Mouse (Mus musculus): ENCODE data around the gene Tgfbi.

Gene Tgfbi

DNA sequence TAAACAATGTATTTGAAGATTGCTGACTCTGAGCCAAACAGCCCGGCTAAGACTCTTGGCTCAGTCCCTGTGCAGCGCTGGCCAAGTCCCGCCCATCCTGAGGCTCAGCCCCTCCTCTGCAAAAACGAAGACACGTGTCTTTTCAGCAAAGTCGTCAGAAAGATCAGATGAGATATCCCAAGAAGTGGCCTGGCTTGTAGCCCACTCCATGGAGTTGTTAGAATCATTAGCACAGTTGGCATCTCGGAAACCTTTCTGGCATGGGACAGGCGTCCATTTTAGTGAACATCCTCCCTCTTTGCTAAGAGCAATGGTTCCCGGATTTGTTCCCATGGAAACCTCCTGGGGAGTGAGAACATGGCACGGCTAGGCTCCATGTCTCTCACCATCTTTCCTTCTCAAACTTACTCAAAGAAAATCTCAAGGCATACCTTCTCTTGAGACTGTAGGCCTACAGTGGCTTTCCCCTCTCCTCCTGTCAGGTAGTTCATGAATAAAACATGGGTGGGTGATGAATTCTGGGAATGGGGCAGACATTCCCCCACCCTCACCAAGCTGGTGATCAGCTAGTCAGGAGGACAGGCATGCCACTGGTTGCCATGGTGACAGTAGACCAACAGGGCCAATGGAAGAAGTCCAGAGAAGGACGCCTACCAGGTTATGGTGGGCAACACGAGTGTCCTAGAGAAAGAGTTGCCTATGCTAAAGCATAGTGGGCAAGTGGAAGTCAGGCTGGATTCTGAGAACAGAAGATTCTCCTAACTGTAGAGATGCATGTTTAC is 11.3 kb upstream of the Tgfbi start:
- no peak for DNase-seq (ENCODE audit: extremely low read depth, low read depth, low spot score)

DNA sequence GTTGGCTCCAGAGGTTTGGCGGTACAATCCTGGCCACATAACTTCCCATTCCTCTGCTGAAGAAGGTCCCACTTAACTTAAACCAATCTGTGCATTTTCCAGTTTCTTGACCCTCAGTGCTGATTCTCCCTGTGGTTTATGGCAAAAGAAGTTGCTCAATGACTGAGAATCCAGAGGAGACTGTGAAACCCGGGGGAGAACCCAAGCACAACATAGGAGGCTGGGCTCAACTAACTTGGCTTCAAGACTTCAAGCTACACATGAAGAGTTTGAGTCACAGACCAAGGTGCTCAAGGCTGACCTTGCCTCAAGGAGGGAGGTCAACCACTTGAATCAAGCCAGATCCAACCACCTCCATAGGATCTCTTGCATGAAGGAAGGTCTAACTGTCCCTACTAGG is 9.8 kb upstream of the Tgfbi start:
- no peak for DNase-seq (ENCODE audit: extremely low read depth, low read depth, low spot score)

DNA sequence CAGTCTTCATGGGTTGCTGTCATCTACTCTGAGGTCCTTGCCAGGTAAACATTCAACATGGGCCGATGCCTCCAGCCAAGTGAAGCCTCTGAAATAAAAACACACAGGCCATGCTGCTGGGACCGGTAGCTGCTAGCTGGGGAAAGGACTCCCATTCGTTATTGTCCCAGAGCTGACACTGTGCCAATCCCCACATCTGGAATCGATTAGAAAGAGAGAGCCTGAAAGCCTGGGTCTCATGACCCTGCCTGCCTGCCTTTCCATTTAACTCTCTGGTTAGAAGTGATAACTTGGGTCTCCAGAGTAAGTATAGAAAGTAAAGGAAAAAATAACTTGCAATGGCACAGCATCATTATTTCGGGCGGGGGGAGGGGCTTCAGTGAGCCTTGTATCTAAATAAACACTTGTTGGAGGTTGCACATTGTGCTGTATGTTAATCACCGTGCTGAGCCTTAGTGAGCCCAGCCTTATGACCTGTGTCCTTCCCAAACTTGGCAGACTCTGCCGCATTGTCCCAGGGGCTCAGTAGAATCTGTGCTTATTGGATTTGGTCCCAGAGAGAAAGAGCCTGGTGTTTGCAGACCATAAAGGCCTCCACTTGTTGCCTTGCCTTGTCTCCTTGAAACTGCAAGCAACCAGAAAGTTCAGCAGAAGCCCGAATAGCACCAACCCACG is 9.0 kb upstream of the Tgfbi start:
- DNase-seq (ENCODE audit: extremely low read depth, low read depth, low spot score) = no peak

DNA sequence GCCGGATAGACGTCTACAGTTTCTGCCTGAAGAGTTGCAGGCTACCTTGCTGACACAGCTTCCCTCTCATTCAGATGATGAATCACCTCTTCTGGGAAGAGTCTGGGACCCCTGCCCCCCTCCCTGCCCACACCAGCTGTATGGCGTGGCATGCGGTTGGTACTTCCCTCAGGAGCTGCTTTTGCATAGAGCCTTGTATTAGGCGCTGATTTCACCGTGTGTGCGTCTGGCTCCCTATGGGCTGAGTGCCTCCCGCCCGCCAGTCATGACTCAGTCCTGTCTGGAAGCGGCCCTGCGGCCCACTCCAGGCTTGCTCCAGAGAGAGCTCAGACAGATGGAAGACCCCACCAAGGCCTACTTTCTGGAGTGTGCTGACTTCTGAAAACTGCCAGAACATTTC is 8.1 kb upstream of the Tgfbi start:
- no peak for DNase-seq (ENCODE audit: extremely low read depth, low read depth, low spot score)

DNA sequence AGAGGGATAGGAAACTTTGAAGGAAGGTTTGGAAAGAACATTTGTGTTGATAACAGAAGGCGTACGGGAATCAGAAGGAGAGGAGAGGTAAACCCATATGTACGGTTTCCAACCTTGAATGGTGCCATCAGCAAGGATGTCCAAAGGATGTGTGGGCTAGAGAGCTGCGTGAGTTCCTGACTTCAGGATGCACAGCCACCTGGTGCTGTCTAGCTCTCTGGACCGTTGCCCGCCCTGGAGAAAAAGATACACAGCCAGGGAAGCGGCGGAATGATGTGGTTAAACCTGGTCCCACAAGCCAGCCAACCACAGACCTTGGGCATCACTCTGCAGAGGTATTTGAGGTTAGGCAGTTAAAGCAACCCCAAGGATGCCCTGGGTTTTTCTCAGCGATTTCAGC is 3.8 kb upstream of the Tgfbi start:
- no peak for DNase-seq (ENCODE audit: extremely low read depth, low read depth, low spot score)

DNA sequence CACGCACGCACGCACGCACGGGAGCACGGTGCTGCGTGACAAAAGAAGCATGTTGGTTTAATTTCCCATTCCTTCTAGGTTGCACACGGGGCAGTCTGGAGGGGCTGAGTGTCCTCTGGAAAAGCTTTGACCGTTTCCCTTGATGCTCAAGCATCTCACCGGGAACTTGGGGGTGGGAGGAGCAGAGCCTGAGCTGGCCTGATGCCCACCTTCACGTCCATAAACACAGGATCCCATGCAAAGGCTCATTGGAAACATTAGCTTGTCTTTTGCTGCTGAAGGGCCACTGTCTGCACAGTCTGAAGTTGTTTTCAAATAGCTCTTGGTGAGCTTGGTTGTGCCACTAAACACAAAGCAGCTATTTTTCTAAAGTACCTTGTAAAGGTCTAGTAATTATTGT is 2.6 kb upstream of the Tgfbi start:
- no peak for DNase-seq (ENCODE audit: extremely low read depth, low read depth, low spot score)

DNA sequence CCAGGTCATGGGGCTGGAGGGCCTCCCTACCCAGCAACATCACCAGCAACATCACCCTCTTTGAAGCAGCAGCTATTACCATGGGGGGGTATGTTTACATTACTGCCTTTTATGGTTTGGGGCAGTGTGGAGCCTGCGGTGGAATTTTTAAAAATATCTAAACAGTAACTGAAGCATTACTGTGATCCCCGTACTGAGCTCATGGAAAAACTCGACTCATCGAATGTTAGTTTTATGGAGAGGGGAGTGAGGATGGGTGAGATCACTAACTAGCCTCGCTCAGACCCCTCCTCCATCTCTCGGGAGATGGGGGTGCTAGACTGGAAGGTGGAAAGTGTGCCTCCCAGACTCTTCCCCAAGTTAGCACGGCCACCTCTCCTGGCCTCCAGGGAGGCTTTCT is 2.1 kb upstream of the Tgfbi start:
- DNase-seq (ENCODE audit: extremely low read depth, low read depth, low spot score) = no peak

DNA sequence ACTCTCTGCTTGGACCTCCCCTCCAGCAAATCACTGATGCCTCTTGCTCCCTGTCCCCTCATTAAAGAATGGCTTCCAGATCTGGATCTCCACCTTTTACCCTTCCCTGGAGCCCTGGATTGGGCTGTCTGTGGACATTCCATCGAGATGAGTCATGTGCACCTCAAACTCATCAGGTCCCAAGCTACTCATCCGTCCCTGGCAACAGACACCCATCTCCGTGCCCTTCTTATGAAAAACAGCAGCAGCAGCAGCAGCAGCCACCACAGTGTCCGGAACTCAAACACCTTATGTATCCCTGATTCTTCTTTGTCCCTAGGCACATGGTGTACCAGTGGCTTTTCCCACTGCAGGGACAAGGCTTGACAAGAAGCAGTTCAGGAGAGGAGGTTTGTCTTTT is 1.5 kb upstream of the Tgfbi start:
- DNase-seq (ENCODE audit: extremely low read depth, low read depth, low spot score) = no peak

DNA sequence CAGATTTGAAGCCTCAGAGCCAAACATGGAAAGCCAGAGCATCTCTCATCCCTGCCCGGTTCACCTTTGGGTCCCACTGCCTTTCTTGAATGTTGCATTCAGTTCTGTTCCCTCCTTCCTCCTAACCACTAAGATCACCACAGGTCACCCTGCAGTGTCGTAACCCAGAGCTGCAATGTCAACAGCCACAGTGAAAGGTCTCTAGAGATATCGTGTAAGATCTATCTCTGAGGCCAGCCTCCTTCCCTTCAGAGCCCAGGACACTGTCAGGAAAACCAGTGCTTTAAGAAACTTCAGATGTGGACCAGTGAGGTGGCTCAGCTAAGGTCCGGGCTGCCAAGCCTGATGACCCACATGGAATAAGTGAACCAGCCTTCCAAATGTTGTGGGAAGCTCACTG is 1.8 kb downstream of the Tgfbi start:
- no peak for DNase-seq (ENCODE audit: extremely low read depth, low read depth, low spot score)

DNA sequence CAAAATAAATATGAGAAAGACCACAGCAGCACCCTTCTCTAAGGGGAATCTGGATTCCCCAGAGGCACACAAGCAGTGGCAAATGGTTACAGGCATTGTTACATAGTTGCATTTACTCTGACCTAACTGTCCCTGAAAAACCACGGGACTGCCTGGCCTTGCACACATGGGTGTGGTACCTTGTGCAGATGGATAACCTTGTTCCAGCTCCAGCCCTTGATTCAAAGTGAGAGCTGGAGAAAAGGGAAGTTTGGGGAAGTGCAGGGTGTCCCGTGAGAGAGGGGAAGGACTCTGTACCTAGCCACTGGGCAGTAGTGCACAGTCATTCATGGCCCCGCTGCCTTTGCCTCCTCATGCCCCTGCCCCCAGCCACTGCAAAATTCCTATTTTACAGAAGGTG is 2.4 kb downstream of the Tgfbi start:
- no peak for DNase-seq (ENCODE audit: extremely low read depth, low read depth, low spot score)

DNA sequence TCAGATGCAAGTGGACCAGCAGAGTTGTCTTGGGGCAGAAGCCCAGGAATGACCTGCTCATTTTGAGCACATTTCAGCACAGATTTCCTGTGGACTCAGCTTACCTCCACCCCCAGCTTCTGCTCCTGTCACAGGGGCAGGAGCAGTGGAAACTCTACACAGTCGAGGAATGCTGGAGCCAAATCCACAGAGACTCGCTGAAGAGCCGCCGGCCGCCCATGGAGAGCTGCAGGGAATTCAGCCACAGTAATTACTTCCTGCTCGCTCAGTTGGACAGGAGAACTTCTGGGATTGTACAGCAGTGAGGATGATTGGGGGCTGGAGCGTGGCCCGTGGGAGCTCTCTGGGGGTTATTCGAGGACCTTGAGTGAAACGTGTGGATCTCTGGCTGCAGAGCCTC is 3.0 kb downstream of the Tgfbi start:
- DNase-seq (ENCODE audit: extremely low read depth, low read depth, low spot score) = no peak

DNA sequence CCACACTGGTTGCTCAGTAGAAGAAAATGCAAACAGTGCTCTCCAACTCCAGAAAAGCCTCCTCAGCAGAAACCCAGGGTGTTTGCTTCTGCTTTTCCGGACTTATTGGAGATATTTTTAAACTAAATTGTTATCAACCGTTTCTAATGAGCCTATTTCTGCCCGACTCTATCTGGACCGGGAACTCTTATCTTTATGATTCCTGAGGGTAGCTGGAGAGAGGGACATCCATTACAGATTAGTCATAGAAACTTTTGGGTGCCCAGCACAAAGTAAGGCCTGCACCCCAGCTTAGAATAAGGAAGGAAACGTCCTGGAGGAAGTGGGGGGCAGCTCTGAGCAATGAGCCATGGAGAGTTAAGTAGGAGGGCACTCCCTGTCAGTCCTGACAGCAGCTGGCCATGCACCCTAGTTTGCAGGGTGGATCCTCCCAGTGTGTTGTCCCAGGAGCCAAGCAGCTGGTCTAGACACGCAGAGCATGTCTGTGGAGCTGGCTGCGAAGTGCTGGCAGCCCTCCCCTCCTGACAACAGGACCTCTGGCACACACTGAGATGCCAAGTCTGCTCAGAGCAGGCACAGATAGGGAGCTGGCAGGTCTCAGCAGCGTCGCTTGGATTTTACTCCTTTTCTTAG is 4.2 kb downstream of the Tgfbi start:
- peak; percentile 47 for DNase-seq (ENCODE audit: extremely low read depth, low read depth, low spot score)

DNA sequence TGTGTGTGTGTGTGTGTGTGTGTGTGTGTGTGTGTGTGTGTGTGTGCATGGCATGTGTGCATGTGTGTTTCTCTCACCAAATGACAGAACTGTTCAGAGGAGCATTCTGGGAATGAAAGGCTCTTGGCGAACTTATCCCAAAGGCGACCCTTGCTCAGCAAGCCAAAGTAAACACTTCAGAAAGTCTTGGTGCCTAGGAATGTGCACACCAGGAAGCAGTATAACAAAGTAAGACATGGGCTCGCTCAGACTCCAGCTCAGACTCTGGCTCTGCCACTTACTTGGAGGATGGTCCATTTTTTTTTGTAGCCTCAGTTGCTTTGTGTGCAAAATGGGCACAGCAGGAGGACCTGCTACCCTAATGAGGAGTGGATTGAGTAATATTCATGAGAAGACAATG is 5.4 kb downstream of the Tgfbi start:
- DNase-seq (ENCODE audit: extremely low read depth, low read depth, low spot score) = no peak

DNA sequence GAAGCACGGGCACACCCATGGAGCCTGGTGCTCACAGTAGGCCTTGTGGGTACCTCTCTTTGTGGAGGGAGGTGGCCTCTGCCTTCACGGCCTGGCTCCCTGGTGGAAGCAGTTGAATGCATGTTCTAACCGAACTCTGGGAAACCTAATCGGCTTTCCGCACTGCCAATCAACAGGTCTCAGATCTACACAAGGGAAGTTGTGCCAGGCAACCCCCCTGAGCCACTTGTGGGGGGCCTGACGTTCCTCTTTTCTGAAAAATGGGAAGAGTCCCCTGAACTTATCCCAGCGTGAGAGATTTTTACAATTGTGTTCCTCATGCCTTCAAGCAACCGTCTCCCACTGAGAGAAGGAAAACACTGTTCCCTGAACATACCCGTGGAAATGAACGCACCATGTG is 5.9 kb downstream of the Tgfbi start:
- DNase-seq (ENCODE audit: extremely low read depth, low read depth, low spot score) = no peak

DNA sequence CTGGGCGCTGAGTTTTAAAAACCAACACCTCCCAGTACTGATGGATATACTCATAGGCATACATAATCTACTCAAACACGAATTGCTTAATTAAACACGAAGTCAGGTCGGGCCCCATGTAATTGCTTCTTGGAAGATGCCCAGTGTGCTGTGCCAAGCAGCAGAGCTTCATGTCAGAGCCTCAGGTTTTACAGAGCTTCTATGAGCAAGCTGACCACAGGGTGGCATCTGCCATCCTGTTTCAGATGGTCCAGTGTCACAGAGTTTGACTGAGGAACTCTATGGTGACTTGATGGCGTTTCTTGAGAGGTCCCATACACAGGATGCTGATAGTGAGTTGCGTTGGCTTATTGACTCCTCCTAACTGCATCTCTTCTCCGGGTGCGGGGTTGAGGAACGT is 6.5 kb downstream of the Tgfbi start:
- DNase-seq (ENCODE audit: extremely low read depth, low read depth, low spot score) = peak; percentile 34

DNA sequence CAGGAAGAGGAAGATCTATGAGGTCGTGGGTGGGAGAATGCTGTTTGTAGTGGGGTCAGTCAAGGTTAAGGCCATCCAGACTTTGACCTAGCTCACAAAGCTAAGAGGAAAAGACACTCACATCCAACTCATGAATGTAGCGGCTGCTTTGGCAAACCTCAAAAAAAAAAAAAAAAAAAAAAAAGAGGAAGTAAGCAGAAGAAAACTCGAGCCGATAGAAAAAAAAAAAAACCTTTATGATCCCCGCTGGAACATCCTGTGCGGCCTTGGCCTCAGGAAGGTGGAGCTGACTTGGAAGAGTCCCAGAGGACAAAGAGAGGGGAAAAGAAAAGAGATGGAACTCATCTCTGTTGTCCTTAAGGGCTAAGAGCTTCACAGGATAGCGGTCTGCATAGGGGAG is 7.1 kb downstream of the Tgfbi start:
- no peak for DNase-seq (ENCODE audit: extremely low read depth, low read depth, low spot score)

DNA sequence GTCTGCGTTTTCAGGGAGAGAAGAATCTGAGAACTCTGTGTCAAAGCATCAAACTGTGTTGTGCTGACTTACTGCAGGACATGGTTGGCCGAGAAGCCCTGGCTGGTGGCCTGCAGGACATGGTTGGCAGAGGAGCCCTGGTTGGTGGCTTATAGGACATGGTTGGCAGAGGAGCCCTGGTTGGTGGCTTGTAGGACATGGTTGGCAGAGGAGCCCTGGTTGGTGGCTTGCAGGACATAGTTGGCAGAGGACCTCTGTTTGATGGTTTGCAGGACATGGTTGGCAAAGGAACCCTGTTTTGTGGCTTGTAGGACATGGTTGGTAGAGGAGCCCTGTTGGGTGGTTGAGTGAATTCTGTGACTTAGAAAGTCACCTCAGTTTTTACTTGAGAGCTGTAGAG is 7.9 kb downstream of the Tgfbi start:
- no peak for DNase-seq (ENCODE audit: extremely low read depth, low read depth, low spot score)

DNA sequence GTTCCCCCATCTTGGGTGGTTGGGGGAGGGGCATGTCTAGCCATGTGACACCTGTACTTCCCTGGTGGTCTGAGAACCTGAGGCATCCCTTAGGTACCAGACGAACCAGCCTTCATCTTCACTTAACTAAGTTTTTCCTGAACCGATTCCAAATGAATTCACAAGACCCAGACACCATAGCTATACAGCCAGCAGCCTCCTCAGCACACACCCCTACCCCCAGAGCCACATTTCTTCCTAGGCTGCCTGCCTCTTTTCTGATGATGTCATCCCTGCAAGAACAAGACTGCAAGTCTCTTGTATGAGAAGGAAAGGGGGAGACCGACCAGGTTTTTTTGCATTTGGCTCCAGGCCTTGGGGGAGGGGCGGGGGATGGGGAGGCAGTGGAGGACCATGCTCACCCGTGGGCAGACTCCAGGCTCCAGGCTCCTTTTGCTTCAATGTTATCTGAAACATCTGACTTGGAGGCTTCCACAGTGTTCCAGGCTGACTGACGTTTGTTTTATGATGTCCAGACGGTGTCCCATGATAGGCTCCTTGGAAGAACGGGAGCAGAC is 13.0 kb downstream of the Tgfbi start:
- no peak for DNase-seq (ENCODE audit: extremely low read depth, low read depth, low spot score)

DNA sequence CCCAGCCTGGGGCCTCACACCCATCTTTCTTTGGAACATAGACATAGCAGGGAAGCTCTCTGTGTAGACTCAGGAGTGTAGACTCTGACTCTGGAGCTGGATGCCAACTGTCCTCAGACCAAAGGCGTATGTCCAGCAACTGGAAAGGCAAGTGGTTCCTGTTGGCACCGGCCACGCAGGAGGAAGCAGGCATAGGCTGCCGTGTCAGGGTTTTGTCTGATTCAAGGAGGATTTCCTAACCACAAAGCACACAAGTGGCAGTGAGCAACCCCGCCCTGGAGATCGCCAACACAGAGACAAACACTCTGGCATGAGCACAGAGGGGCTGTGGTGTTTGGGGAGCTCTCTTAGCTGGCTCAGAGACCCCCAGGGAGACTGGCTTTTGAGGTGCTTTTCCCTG is 17.2 kb downstream of the Tgfbi start:
- no peak for DNase-seq (ENCODE audit: extremely low read depth, low read depth, low spot score)

DNA sequence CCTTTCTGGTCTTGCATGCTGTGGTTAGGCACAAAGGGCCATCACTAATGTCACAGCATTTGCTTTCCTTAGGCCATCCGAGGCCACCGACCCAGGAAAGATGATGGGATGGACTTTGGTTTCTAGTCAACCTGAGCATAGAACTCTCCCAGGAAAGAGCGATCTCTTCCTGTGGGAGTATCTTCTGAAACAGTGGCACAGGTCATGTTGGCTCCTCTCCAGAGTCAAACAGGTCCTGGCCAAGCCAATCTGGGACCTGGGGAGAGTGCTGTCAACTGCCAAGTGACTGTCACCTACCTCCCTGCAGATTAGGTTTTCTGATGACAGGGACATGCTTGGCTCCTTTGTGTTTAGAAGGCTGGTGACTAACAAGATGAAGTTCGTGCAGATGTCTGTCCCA is 20.8 kb downstream of the Tgfbi start:
- no peak for DNase-seq (ENCODE audit: extremely low read depth, low read depth, low spot score)

DNA sequence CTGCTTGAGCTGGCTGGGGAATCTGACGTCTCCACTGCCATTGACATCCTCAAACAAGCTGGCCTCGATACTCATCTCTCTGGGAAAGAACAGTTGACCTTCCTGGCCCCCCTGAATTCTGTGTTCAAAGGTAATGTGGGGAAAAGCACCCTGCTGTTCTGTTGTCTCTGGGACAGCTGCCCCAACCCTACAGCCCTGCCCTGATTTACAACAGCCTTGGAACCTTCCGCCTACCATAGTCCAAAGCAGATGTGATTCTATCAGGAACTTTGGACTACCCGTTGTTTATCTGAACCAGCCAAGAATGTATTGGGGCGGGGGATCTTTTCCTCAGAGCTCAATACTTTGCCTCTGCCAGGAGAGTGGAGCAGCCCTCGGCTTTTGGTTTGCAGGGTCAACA is 21.2 kb downstream of the Tgfbi start:
- DNase-seq (ENCODE audit: extremely low read depth, low read depth, low spot score) = no peak

DNA sequence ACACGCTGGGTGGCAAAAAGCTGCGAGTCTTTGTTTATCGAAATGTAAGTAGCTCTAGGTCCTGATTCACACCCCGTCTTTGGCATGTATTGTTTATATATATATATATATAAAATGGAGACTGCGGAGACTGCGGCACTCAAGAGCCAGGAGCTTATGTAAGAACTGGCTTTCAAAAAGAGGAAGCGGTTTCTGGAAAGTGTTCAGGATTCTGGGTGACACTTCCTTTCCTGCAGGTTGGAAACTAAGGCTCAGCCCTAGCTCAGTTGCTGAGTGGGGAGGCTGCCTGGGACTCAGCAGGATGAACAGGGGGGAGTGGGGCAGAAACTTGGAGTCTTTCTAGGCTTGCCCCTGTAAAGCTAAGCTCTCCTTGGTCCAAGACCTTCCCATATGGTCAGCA is 22.0 kb downstream of the Tgfbi start:
- DNase-seq (ENCODE audit: extremely low read depth, low read depth, low spot score) = no peak
